Mouse (Mus musculus) ES-Bruce4 (cell line): ENCODE data around the gene Krt6b. TPM values are rescaled to one million over a fixed set of nuclear protein-coding genes. Genes with fewer than 3 reads are reported as not detected.

Experiments used
- H3K27ac ChIP-seq: 2 replicates; pipeline ENCODE4 v1.5.1; 2012; ENCODE audit warnings: low read length, inconsistent platforms; ENCODE audit not compliant: insufficient read depth
- H3K27me3 ChIP-seq: 2 replicates; pipeline ENCODE4 v1.6.1; 2012; ENCODE audit warnings: mild to moderate bottlenecking, low read length, inconsistent platforms; ENCODE audit not compliant: control insufficient read depth, poor library complexity, insufficient read depth, severe bottlenecking
- H3K36me3 ChIP-seq: 2 replicates; pipeline ENCODE4 v1.6.1; 2012; ENCODE audit warnings: inconsistent platforms, mild to moderate bottlenecking, low read length, moderate library complexity; ENCODE audit not compliant: control insufficient read depth, poor library complexity, insufficient read depth, severe bottlenecking
- H3K4me1 ChIP-seq: one replicate; pipeline ENCODE4 v1.8.1; 2011; ENCODE audit warnings: low read length; ENCODE audit not compliant: control insufficient read depth, insufficient read depth
- H3K4me3 ChIP-seq: 2 replicates; pipeline ENCODE4 v1.5.1; 2011; ENCODE audit warnings: low read depth, mild to moderate bottlenecking, low read length
- H3K9ac ChIP-seq: 2 replicates; pipeline ENCODE4 v1.6.1; 2012; ENCODE audit warnings: low read depth, mild to moderate bottlenecking, inconsistent platforms; ENCODE audit not compliant: poor library complexity, severe bottlenecking
- H3K9me3 ChIP-seq: replicated peaks from 2 replicates; pipeline ENCODE4 v1.6.1; 2012; ENCODE audit warnings: mild to moderate bottlenecking, low read length, inconsistent platforms; ENCODE audit not compliant: control insufficient read depth, poor library complexity, insufficient read depth, severe bottlenecking
- CTCF ChIP-seq: IDR thresholded peaks from one replicate; pipeline ENCODE4 v1.8.1; 2011; ENCODE audit warnings: low read depth, low read length
- EP300 ChIP-seq: IDR thresholded peaks from 2 replicates; pipeline ENCODE4 v1.6.1; 2011; ENCODE audit warnings: low read depth, low read length; ENCODE audit not compliant: insufficient read depth
- POLR2A ChIP-seq: IDR thresholded peaks from one replicate; pipeline ENCODE4 v1.8.1; 2011; ENCODE audit warnings: low read length; ENCODE audit not compliant: insufficient read depth
- polyA plus RNA-seq: library from polyadenylated mRNA; stranded (reverse); fragments of >200 nt; gene quantifications from 2 replicates; pipeline ENCODE4 v1.2.4, GENCODE M21; 2011; ENCODE audit warnings: low read depth; ENCODE audit not compliant: missing spikeins, insufficient read depth, insufficient read length

Krt6b gene
- polyA plus RNA-seq, 1 experiment, result not detected

- H3K4me1 ChIP-seq, result no peaks in the 10 kb centered on the region
- H3K27ac ChIP-seq, result no peak within 1 kb of the TSS
- no peaks in the 10 kb centered on the region for H3K36me3 ChIP-seq
- no peak within 1 kb of the TSS for H3K4me3 ChIP-seq
- H3K9me3 ChIP-seq, result no peaks in the 10 kb centered on the region
- H3K9ac ChIP-seq, result no peak within 1 kb of the TSS
- H3K27me3 ChIP-seq, result no peaks in the 10 kb centered on the region
- no peak for TF ChIP-seq CTCF
- no peak for TF ChIP-seq EP300
- no peak for TF ChIP-seq POLR2A
Observed at GRCm38 (mm10) chr15:101647280-101647679, 32.8 kb downstream of the Krt6b start, which contains the start of gene Gm5478. Gm5478 (minus strand) TSS chr15:101647380.

GRCm38 (mm10) chr15:101627884-101628283 is 52.2 kb downstream of the Krt6b start, which contains the start of gene Gm5414:
Gm5414 (minus strand) TSS chr15:101628188.
- Histone ChIP-seq H3K4me3 (no peak within 1 kb of the TSS), H3K36me3 (no peaks in the 10 kb centered on the region), H3K27ac (no peak within 1 kb of the TSS), H3K27me3 (no peaks in the 10 kb centered on the region), H3K9me3 (no peaks in the 10 kb centered on the region), H3K9ac (no peak within 1 kb of the TSS), H3K4me1 (no peaks in the 10 kb centered on the region)
- TF ChIP-seq CTCF, result no peak
- TF ChIP-seq EP300, result no peak
- no peak for TF ChIP-seq POLR2A

Other genes starting within 250 kb of the Krt6b start
- not detected in 2 replicates for gene Krt87, start 241.5 kb downstream of the Krt6b start, polyA plus RNA-seq
- gene Krt88, start 232.5 kb downstream of the Krt6b start, polyA plus RNA-seq, result not detected in 2 replicates
- not detected in 2 replicates for gene Krt81, start 216.5 kb downstream of the Krt6b start, polyA plus RNA-seq
- gene Krt86, start 206.8 kb downstream of the Krt6b start, polyA plus RNA-seq, result not detected in 2 replicates
- gene Krt83, start 188.8 kb downstream of the Krt6b start, polyA plus RNA-seq, result not detected in 2 replicates
- not detected in 2 replicates for gene Gm49425, start 163.0 kb downstream of the Krt6b start, polyA plus RNA-seq
- gene Krt84, start 147.5 kb downstream of the Krt6b start, polyA plus RNA-seq, result not detected in 2 replicates
- gene Krt82, start 129.6 kb downstream of the Krt6b start, polyA plus RNA-seq, result not detected in 2 replicates
- not detected in 2 replicates for gene Krt90, start 117.3 kb downstream of the Krt6b start, polyA plus RNA-seq
- gene Krt75, start 106.4 kb downstream of the Krt6b start, polyA plus RNA-seq, result not detected in 2 replicates
- not detected in 2 replicates for gene Gm5414, start 52.1 kb downstream of the Krt6b start, polyA plus RNA-seq
- gene Gm5478, start 32.9 kb downstream of the Krt6b start, polyA plus RNA-seq, result not detected in 2 replicates
- gene Krt6a, start 14.0 kb upstream of the Krt6b start, polyA plus RNA-seq, result not detected in 2 replicates
- not detected in 2 replicates for gene Krt5, start 32.6 kb upstream of the Krt6b start, polyA plus RNA-seq
- gene Krt71, start 62.8 kb upstream of the Krt6b start, polyA plus RNA-seq, result not detected in 2 replicates
- not detected in 2 replicates for gene Krt72, start 106.2 kb upstream of the Krt6b start, polyA plus RNA-seq
- gene Krt73, start 122.1 kb upstream of the Krt6b start, polyA plus RNA-seq, result not detected in 2 replicates
- not detected in 2 replicates for gene Krt2, start 137.9 kb upstream of the Krt6b start, polyA plus RNA-seq
- not detected in 2 replicates for gene Krt1, start 170.5 kb upstream of the Krt6b start, polyA plus RNA-seq
- gene Krt77, start 189.4 kb upstream of the Krt6b start, polyA plus RNA-seq, result not detected in 2 replicates
- not detected in 2 replicates for gene Krt76, start 212.6 kb upstream of the Krt6b start, polyA plus RNA-seq
- not detected in 2 replicates for gene Krt4, start 244.4 kb upstream of the Krt6b start, polyA plus RNA-seq